In genomic region chr11:77783747-77784646, GRCm38 (mm10) we compare ENCODE assay signal across 9 mouse cellular contexts. TPM values are rescaled to one million over a fixed set of nuclear protein-coding genes. Genes with fewer than 3 reads are reported as not detected.
DNase-seq lines count a peak whose midpoint lies in the region; ATAC-seq and TF ChIP-seq lines count a peak whose summit lies in the region.
"Had no signal": no experiment of that assay in that cellular context is flagged by ENCODE, and none has a peak within 500 bp of the region (broad histone marks: within the 10 kb centered on the region; RNA-seq: fewer than 3 reads in every experiment).

No protein-coding gene starts in this region.

- H3K27ac ChIP-seq in forebrain, embryonic 11.5 days (ENCODE audit: low read depth, low read length): no peak overlapping the region
- peak overlapping the region; percentile 98 for H3K27ac ChIP-seq in kidney, adult 2 months (ENCODE audit: insufficient read depth, low read depth, low read length)
- peak overlapping the region; percentile 94 for H3K27ac ChIP-seq in lung, embryonic 16.5 days (ENCODE audit: low read length)

- peak; percentile 50 for TF ChIP-seq CTCF in kidney, adult 2 months (conservative IDR thresholded peaks at IDR 0.05; ENCODE audit: insufficient read depth, insufficient read length, low read depth, low read length)

- no peak overlapping the region for H3K4me3 ChIP-seq in forebrain, embryonic 11.5 days (ENCODE audit: low read depth, low read length)
- peak overlapping the region; percentile 7; the same call in 1 of the 2 replicates for H3K4me3 ChIP-seq in kidney, adult 2 months (ENCODE audit: insufficient read depth, low read depth, low read length)
- H3K4me3 ChIP-seq in lung, embryonic 16.5 days (ENCODE audit: low read length): no peak overlapping the region

- 59% methylated on average over 18 of the region's 18 CpGs for WGBS in forebrain, embryonic 11.5 days
- 21% methylated on average over 18 of the region's 18 CpGs for WGBS in kidney, adult 2 months
- 34% methylated on average over 18 of the region's 18 CpGs for WGBS in lung, embryonic 16.5 days

- H3K9ac ChIP-seq in forebrain, embryonic 11.5 days (ENCODE audit: low read length): no peak overlapping the region
- H3K9ac ChIP-seq in lung, embryonic 16.5 days (ENCODE audit: low read length): peak overlapping the region; percentile 41

- DNase-seq in adrenal gland, postnatal 10 days: peak; percentile 43
- DNase-seq in adrenal gland, adult 18-20 months (ENCODE audit: low spot score in 2 of 2): no peak
- DNase-seq in ES-CJ7 (ENCODE audit: low read depth, low spot score): peak; percentile 48
- DNase-seq in forebrain, embryonic 11.5 days (ENCODE audit: low spot score): peak; percentile 46
- peak; percentile 69 for DNase-seq in kidney, adult 2 months
- DNase-seq in splenic B cell, adult 2 months (ENCODE audit: low read depth, low spot score): peak; percentile 58
- DNase-seq in ovary, postnatal 14 days (ENCODE audit: low spot score): no peak

- ATAC-seq in forebrain, embryonic 11.5 days (replicated peaks; ENCODE audit: low FRiP score): no peak
- peak; percentile 37 for ATAC-seq in lung, embryonic 16.5 days (ENCODE audit: low read depth)

- no peaks in the 10 kb centered on the region for H3K27me3 ChIP-seq in forebrain, embryonic 11.5 days (ENCODE audit: control insufficient read depth, insufficient read depth, low read length)
- H3K27me3 ChIP-seq in kidney, adult 2 months (replicated peaks; ENCODE audit: control insufficient read depth, insufficient read depth, low read length): no peaks in the 10 kb centered on the region
- H3K27me3 ChIP-seq in lung, embryonic 16.5 days (ENCODE audit: control insufficient read depth, insufficient read depth, low read depth, low read length): no peaks in the 10 kb centered on the region
- H3K27me3 ChIP-seq in splenic B cell, adult 2 months (ENCODE audit: control insufficient read depth, insufficient read depth, low read length, poor library complexity, severe bottlenecking): no peaks in the 10 kb centered on the region
- H3K27me3 ChIP-seq: CH12.LX had no signal

- H3K9me3 ChIP-seq in forebrain, embryonic 11.5 days (ENCODE audit: control insufficient read depth, low read length): no peaks in the 10 kb centered on the region
- H3K9me3 ChIP-seq in lung, embryonic 16.5 days (ENCODE audit: control insufficient read depth, low read length): no peaks in the 10 kb centered on the region

- peaks cover 6% of the 10 kb centered on the region; the same call in 1 of the 2 replicates for H3K4me1 ChIP-seq in forebrain, embryonic 11.5 days (replicated peaks; ENCODE audit: control insufficient read depth, insufficient read depth, low read length)
- H3K4me1 ChIP-seq in kidney, adult 2 months (ENCODE audit: control insufficient read depth, insufficient read depth, low read length): peaks cover 70% of the 10 kb centered on the region
- peaks cover 55% of the 10 kb centered on the region for H3K4me1 ChIP-seq in lung, embryonic 16.5 days (replicated peaks; ENCODE audit: control insufficient read depth, insufficient read depth, low read length)

- no peak for TF ChIP-seq POLR2A in kidney, adult 2 months (IDR thresholded peaks at IDR 0.05; ENCODE audit: low read depth, low read length)

- no peak overlapping the region for H3K4me2 ChIP-seq in forebrain, embryonic 11.5 days (ENCODE audit: low read depth, low read length, severe bottlenecking)
- H3K4me2 ChIP-seq in lung, embryonic 16.5 days (ENCODE audit: low read depth, low read length): peak overlapping the region; percentile 28

- no peaks in the 10 kb centered on the region for H3K36me3 ChIP-seq in forebrain, embryonic 11.5 days (ENCODE audit: control insufficient read depth, insufficient read depth, low read length)
- no peaks in the 10 kb centered on the region for H3K36me3 ChIP-seq in kidney, adult 2 months (ENCODE audit: control insufficient read depth, insufficient read depth, low read length)
- no peaks in the 10 kb centered on the region for H3K36me3 ChIP-seq in lung, embryonic 16.5 days (ENCODE audit: control insufficient read depth, insufficient read depth, low read length)
- no peaks in the 10 kb centered on the region for H3K36me3 ChIP-seq in splenic B cell, adult 2 months (ENCODE audit: control insufficient read depth, insufficient read depth, low read length, poor library complexity, severe bottlenecking)

RNA-seq across cellular contexts. Expression of gene Gm10277, which starts 3.5 kb away (rescaled TPM):
- total RNA-seq in adrenal gland, postnatal 10 days (2021): not detected
- total RNA-seq in adrenal gland, adult 18-20 months (2021): not detected
- polyA plus RNA-seq in forebrain, embryonic 11.5 days (2014; fragmentation: Nextera tagmentation; extraction: Ambion mirVana): 1.4 and 1.6 TPM in 2 replicates
- polyA plus RNA-seq in kidney, adult 2 months (2012; rRNA removed): 0.04 TPM in 1 of 2 replicates, not detected in the other
- 1.8 and 2.5 TPM in 2 replicates for polyA plus RNA-seq in lung, embryonic 16.5 days (2015; fragmentation: Nextera tagmentation; extraction: Ambion mirVana)
- total RNA-seq: CH12.LX had no signal

RNA-seq across cellular contexts. Expression of gene Myo18a, which starts 21.0 kb away (rescaled TPM):
- 10 to 100 TPM; 53.9 to 80.1 TPM for total RNA-seq in adrenal gland, postnatal 10 days (2021)
- 10 to 100 TPM; 45.9 to 56.8 TPM for total RNA-seq in adrenal gland, adult 18-20 months (2021)
- 28.4 and 31.4 TPM in 2 replicates for polyA plus RNA-seq in forebrain, embryonic 11.5 days (2014; fragmentation: Nextera tagmentation; extraction: Ambion mirVana)
- 92.0 and 93.1 TPM in 2 replicates for polyA plus RNA-seq in kidney, adult 2 months (2012; rRNA removed)
- 39.0 and 42.1 TPM in 2 replicates for polyA plus RNA-seq in lung, embryonic 16.5 days (2015; fragmentation: Nextera tagmentation; extraction: Ambion mirVana)

RNA-seq across cellular contexts. Expression of gene Cryba1, which starts 58.9 kb away (rescaled TPM):
- not detected for total RNA-seq in adrenal gland, postnatal 10 days (2021)
- total RNA-seq in adrenal gland, adult 18-20 months (2021): not detected
- 0.61 and 1.6 TPM in 2 replicates for polyA plus RNA-seq in forebrain, embryonic 11.5 days (2014; fragmentation: Nextera tagmentation; extraction: Ambion mirVana)
- not detected in 2 replicates for polyA plus RNA-seq in kidney, adult 2 months (2012; rRNA removed)
- polyA plus RNA-seq in lung, embryonic 16.5 days (2015; fragmentation: Nextera tagmentation; extraction: Ambion mirVana): not detected in 2 replicates
- total RNA-seq: CH12.LX had no signal

Comparison
In these comparisons a context has a peak if more than half of its experiments do, and no peak if none do; other contexts are left out.
1. DNase-seq: peak in adrenal gland, postnatal 10 days (single experiment), ES-CJ7 (single experiment), forebrain, embryonic 11.5 days (single experiment), kidney, adult 2 months (single experiment) and splenic B cell, adult 2 months (single experiment); none in adrenal gland, adult 18-20 months (0 of 2) and ovary, postnatal 14 days (single experiment).